Mouse (Mus musculus): ENCODE measurements around the gene Slc25a45.

- no peak for TF ChIP-seq CTCF (IDR thresholded peaks at IDR 0.05; ENCODE audit: low read depth, low read length)
- no peak for TF ChIP-seq POLR2A (IDR thresholded peaks at IDR 0.05; ENCODE audit: extremely low read depth, insufficient read depth, low read length)
Measured at GRCm38 (mm10) chr19:5913007-5913719, 35.6 kb downstream of the Slc25a45 start, which contains the start of gene Dpf2.
